Mouse (Mus musculus) embryonic facial prominence, embryonic 13.5 days (tissue): ENCODE results near the gene Utrn. TPM values are rescaled to one million over a fixed set of nuclear protein-coding genes. Genes with fewer than 3 reads are reported as not detected.

Source experiments
- ATAC-seq: fragments of 200-750 bp; cut with Nextera tagmentation; 2 replicates; pipeline ENCODE4 v1.8.0; 2017; ENCODE audit warnings: low read depth; ENCODE audit not compliant: insufficient number of reproducible peaks, insufficient read depth, low FRiP score, low TSS enrichment
- H3K27ac ChIP-seq: fragments of 300-500 bp; sonication (generic); 2 replicates; pipeline ENCODE4 v1.5.1; 2015; ENCODE audit warnings: moderate library complexity, mild to moderate bottlenecking, inconsistent platforms
- H3K27me3 ChIP-seq: fragments of 300-500 bp; sonication (generic); 2 replicates; pipeline ENCODE4 v1.6.1; 2015; ENCODE audit warnings: mild to moderate bottlenecking, inconsistent platforms
- H3K36me3 ChIP-seq: fragments of 300-500 bp; sonication (generic); 2 replicates; pipeline ENCODE4 v1.6.1; 2015; ENCODE audit warnings: mild to moderate bottlenecking, inconsistent platforms
- H3K4me1 ChIP-seq: fragments of 300-500 bp; sonication (generic); 2 replicates; pipeline ENCODE4 v1.6.1; 2015; ENCODE audit warnings: inconsistent platforms
- H3K4me2 ChIP-seq: fragments of 300-500 bp; sonication (generic); 2 replicates; pipeline ENCODE4 v1.6.1; 2015; ENCODE audit warnings: moderate library complexity, mild to moderate bottlenecking, inconsistent platforms
- H3K4me3 ChIP-seq: fragments of 300-500 bp; sonication (generic); 2 replicates; pipeline ENCODE4 v1.5.1; 2015; ENCODE audit warnings: mild to moderate bottlenecking, inconsistent platforms
- H3K9ac ChIP-seq: fragments of 300-500 bp; sonication (generic); 2 replicates; pipeline ENCODE4 v1.6.1; 2015; ENCODE audit warnings: mild to moderate bottlenecking, inconsistent platforms
- H3K9me3 ChIP-seq: fragments of 300-500 bp; sonication (generic); 2 replicates; pipeline ENCODE4 v1.6.1; 2016; ENCODE audit warnings: inconsistent platforms
- WGBS: fragments of 180-500 bp; shearing (Covaris S2); methylation state at CpG from one replicate; pipeline ENCODE4 v1.1.7; 2015; ENCODE audit warnings: mixed read lengths; 5-methylcytosine and 5-hydroxymethylcytosine counted together
- polyA plus RNA-seq: library from polyadenylated mRNA; unstranded; fragments of >200 nt; fragmentation: Nextera tagmentation; extraction: Ambion mirVana; gene quantifications from 2 replicates; pipeline ENCODE4 v1.2.1, GENCODE M21; 2015

The Utrn gene
- polyA plus RNA-seq, 1 experiment from 2014 or later: 101 TPM

DNA sequence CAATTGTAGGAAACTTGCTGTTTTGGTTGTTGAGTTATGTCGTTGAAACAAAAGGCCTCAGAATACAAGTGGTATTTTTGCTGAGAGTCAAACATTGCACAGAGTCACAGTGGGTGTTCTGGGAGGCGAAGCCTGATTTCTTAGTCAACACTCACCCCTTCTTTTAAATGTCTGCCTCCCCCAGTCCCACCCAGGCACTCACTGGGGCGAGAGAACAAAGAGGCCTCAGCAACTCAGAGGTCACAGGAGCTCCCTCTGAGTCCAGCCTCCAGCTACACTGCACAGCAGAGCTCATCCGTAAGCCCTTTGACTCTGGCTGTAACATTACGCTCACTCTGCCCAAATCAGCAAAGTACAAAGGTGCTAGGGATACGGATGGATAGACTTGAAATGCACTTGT, 77.1 kb downstream of the Utrn start:
- H3K4me3 ChIP-seq: no peak overlapping the region
- no peak overlapping the region for H3K4me2 ChIP-seq
- WGBS: 34% methylated on average over 6 of the region's 6 CpGs
- peaks cover 33% of the 10 kb centered on the region for H3K4me1 ChIP-seq
- H3K9ac ChIP-seq: no peak overlapping the region
- H3K9me3 ChIP-seq: no peaks in the 10 kb centered on the region
- peak overlapping the region; percentile 39; the same call in 1 of the 2 replicates for H3K27ac ChIP-seq
- no peak for ATAC-seq
- no peaks in the 10 kb centered on the region for H3K27me3 ChIP-seq
- H3K36me3 ChIP-seq: no peaks in the 10 kb centered on the region

DNA sequence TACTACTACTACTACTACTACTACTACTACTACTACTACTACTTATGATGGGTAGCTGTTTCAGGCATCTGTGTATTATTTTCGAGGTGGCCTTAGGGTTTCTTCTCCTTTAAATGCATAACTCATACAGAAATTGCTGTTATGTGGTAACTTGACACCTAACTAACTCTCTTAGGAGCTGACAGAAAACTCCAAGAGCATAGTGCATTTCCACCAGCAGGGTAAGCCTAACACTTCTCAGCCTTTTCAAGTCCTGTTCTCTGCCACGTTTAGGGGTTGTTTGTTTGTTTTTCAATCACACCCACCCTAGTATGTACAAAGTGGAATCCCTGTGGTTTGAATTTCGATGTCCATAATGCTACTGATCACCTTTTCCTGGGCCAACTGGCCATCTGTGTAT, 78.3 kb downstream of the Utrn start:
- no peaks in the 10 kb centered on the region for H3K9me3 ChIP-seq
- H3K27me3 ChIP-seq: no peaks in the 10 kb centered on the region
- H3K9ac ChIP-seq: no peak overlapping the region
- 56% methylated on average over 3 of the region's 3 CpGs for WGBS
- no peak for ATAC-seq
- no peak overlapping the region for H3K4me3 ChIP-seq
- no peaks in the 10 kb centered on the region for H3K36me3 ChIP-seq
- H3K4me1 ChIP-seq: peaks cover 22% of the 10 kb centered on the region
- H3K4me2 ChIP-seq: no peak overlapping the region
- H3K27ac ChIP-seq: no peak overlapping the region; the same call in 1 of the 2 replicates

DNA sequence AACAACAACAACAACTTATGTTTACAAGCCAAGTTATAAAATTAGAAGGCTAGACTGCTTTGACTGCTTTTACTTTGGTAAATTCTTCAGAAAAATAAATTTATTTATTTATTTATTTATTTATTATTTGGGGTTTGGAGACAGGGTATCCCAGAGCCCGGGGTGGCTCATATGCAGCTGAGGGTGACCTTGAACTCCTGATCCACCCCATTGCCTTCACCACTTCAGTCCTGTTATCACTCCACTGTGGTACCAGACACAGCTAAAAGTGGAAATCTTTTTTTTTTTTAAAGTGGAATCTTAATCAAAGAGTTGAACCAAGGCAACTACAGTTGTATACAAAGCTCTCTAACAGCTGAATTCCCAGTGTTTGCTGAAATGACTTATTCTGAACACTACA, 80.6 kb downstream of the Utrn start:
- 92% methylated on average over 1 of the region's 1 CpGs for WGBS
- no peak overlapping the region for H3K27ac ChIP-seq

DNA sequence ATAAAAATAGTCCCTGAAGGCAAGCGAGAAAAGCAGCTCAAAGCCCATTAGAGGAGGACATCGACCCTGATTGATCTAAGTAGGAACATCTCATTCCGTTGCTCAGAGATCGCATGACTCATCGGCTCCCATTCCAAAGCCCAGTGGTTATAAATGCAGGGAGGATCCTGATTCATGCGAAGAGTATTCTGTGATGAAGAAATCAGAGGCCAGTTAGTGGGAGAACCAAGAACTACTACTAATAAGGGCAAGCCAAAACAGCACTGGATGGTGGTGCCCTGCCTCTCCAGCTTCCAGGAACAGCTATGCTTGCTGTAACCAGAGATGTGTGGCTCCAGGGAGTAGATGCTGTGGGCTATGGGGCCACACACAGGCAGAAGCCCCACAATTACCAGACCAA, 81.2 kb downstream of the Utrn start:
- Histone ChIP-seq H3K36me3 (no peaks in the 10 kb centered on the region), H3K27ac (no peak overlapping the region), H3K4me3 (no peak overlapping the region), H3K4me2 (no peak overlapping the region), H3K4me1 (peaks cover 18% of the 10 kb centered on the region), H3K9ac (no peak overlapping the region), H3K9me3 (no peaks in the 10 kb centered on the region), H3K27me3 (no peaks in the 10 kb centered on the region)
- WGBS: 62% methylated on average over 6 of the region's 6 CpGs
- ATAC-seq: no peak

More for the DNA sequence above, 80.6 kb downstream of the Utrn start:
- H3K27me3 ChIP-seq: no peaks in the 10 kb centered on the region
- H3K36me3 ChIP-seq: no peaks in the 10 kb centered on the region
- H3K4me3 ChIP-seq: no peak overlapping the region
- H3K9me3 ChIP-seq: no peaks in the 10 kb centered on the region
- H3K4me2 ChIP-seq: no peak overlapping the region
- H3K4me1 ChIP-seq: peaks cover 18% of the 10 kb centered on the region
- H3K9ac ChIP-seq: no peak overlapping the region
- no peak for ATAC-seq

DNA sequence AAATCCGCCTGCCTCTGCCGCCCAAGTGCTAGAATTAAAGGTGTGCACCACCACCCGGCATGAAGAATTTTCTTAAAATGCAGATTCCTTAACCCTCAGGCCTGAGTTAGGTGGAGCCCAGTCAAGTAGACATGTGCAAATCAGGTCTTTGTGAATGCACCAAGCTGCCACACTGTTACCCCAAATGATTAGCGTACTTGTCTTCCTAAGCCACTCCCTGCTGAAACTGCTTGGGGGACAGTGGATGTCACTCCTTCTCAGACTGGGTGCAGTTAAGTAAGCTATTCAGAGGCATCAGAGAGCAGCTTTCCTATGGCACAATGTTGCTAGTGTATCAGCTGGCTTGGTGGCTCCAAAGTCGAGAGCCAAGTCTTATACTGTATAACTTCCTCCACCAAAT, 83.9 kb downstream of the Utrn start:
- WGBS: 88% methylated on average over 5 of the region's 5 CpGs
- H3K4me2 ChIP-seq: no peak overlapping the region

DNA sequence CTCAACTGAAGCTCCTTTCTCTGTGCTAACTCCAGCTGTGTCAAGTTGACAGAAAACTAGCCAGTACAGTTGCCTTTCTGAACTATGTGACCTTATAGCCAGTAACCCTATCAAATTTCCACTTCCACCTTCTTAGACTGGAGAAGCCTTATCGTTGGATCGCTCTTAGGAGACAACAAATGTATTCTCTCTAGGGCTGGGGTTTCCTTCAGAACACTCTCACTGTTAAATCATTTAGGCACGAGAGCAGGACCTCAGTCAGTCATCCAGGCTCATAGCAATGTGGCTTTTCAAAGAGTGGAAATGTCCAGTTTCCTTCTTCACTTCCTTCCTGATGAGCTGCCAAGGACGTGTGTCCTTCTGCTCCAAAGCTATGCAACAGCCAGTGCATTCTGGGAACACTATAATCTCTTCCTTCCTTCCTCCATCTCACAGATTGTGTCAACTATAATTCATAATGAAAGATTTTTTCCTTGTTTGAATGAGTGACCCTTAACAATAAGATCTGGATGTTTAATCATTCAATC, 87.7 kb downstream of the Utrn start:
- WGBS: 80% methylated on average over 4 of the region's 4 CpGs
- H3K27me3 ChIP-seq: no peaks in the 10 kb centered on the region
- no peak for ATAC-seq

More for the DNA sequence above, 83.9 kb downstream of the Utrn start:
- H3K9me3 ChIP-seq: no peaks in the 10 kb centered on the region
- H3K4me3 ChIP-seq: no peak overlapping the region
- no peak overlapping the region for H3K27ac ChIP-seq
- peaks cover 4% of the 10 kb centered on the region; the same call in 1 of the 2 replicates for H3K4me1 ChIP-seq
- H3K36me3 ChIP-seq: no peaks in the 10 kb centered on the region
- no peaks in the 10 kb centered on the region for H3K27me3 ChIP-seq
- ATAC-seq: no peak
- H3K9ac ChIP-seq: no peak overlapping the region

DNA sequence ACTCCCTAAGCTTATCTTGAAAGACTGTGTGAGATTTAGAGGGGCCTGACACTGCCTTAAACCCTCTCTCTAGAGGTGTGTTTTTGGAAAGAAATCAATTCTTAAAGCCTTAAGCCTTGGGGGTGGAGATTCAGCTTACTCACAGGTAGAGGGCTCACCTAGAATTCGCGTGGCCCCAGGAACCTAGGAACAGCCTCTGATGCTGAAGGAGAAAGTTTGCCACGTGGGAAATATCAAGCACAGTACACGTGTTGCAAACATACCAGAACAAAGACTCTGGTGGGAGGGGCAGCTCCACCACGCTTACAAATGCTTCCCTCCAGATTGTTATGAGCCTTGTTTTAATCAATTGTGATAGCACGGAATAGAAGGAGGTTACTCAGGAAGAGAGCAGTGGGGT, 96.0 kb downstream of the Utrn start:
- H3K4me2 ChIP-seq: no peak overlapping the region
- no peaks in the 10 kb centered on the region for H3K4me1 ChIP-seq
- no peak overlapping the region for H3K27ac ChIP-seq
- H3K9me3 ChIP-seq: peaks cover 2% of the 10 kb centered on the region; the same call in 1 of the 2 replicates
- no peak for ATAC-seq
- no peaks in the 10 kb centered on the region for H3K36me3 ChIP-seq
- no peaks in the 10 kb centered on the region for H3K27me3 ChIP-seq
- H3K9ac ChIP-seq: no peak overlapping the region
- no peak overlapping the region for H3K4me3 ChIP-seq
- WGBS: 26% methylated on average over 6 of the region's 6 CpGs

More for the DNA sequence above, 87.7 kb downstream of the Utrn start:
- H3K27ac ChIP-seq: no peak overlapping the region
- H3K4me1 ChIP-seq: no peaks in the 10 kb centered on the region
- H3K4me2 ChIP-seq: no peak overlapping the region
- 0 out of 2 replicates have a peak, but pooled peaks cover 5% of the 10 kb centered on the region for H3K36me3 ChIP-seq
- no peak overlapping the region for H3K9ac ChIP-seq
- H3K4me3 ChIP-seq: no peak overlapping the region
- H3K9me3 ChIP-seq: no peaks in the 10 kb centered on the region

DNA sequence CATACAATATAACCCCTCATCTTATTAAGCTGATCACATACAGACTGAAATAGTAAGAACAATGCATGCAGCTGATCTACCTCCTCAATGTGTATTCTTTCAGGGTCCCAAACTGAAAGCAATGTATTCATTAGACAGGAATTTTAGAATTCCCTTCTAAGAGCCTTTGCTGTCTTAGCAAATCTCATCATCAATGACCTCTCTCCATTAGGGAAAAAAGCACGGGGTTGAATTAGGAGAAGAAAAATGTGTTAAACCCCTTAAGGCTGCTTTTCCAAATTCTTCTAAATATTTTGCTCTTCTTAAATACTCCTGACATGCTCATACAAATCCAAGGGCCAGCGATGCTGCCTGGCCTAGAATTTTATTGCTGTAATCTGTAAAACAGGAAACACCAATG, 97.7 kb downstream of the Utrn start:
- no peak overlapping the region for H3K4me3 ChIP-seq
- H3K27me3 ChIP-seq: no peaks in the 10 kb centered on the region
- H3K9me3 ChIP-seq: peaks cover 6% of the 10 kb centered on the region; the same call in 1 of the 2 replicates
- H3K9ac ChIP-seq: no peak overlapping the region
- ATAC-seq: no peak
- 66% methylated on average over 2 of the region's 2 CpGs for WGBS
- no peaks in the 10 kb centered on the region for H3K36me3 ChIP-seq
- H3K27ac ChIP-seq: no peak overlapping the region
- no peaks in the 10 kb centered on the region for H3K4me1 ChIP-seq
- no peak overlapping the region for H3K4me2 ChIP-seq

DNA sequence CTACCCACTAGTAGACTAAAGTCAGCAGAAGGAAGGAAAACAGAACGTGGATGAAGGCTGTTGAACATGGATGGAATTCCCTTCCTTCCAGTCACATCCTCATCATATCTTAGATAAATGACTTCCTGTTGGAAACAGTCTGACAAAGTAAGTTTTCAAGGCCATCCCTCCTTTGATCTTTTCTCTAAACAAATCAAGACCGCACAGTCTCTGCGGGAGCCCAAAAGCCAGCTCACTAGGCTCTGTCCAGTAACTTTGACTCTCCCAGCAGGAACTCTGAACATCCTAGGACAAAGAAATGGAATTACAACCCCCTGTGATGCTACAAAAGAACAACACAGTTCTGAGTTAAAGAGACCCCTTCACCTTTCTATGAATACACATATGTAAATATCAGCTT, 106.5 kb downstream of the Utrn start:
- Histone ChIP-seq H3K4me3 (no peak overlapping the region), H3K36me3 (peaks cover 9% of the 10 kb centered on the region; the same call in 1 of the 2 replicates), H3K4me1 (peaks cover 14% of the 10 kb centered on the region), H3K27me3 (no peaks in the 10 kb centered on the region), H3K27ac (no peak overlapping the region), H3K9ac (no peak overlapping the region), H3K9me3 (0 out of 2 replicates have a peak, but pooled peaks cover 6% of the 10 kb centered on the region), H3K4me2 (no peak overlapping the region)
- 67% methylated on average over 3 of the region's 3 CpGs for WGBS
- ATAC-seq: no peak

DNA sequence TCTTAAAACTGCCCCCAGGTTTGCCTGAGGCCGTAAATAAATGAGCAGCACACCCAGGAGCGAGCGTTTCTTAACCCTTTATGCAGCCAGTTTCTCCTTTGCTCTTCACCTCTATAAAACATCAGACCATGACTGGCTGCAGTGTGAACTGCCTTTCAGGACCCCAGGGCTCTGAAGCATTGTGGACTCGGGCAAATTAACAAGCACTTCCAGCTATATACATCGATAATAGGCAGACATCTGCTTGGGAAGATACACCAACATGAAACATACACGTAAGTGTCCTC, 110.5 kb downstream of the Utrn start:
- no peak for ATAC-seq
- H3K9ac ChIP-seq: no peak overlapping the region
- no peaks in the 10 kb centered on the region for H3K27me3 ChIP-seq
- peaks cover 6% of the 10 kb centered on the region; the same call in 1 of the 2 replicates for H3K36me3 ChIP-seq
- no peak overlapping the region for H3K4me2 ChIP-seq
- H3K4me3 ChIP-seq: no peak overlapping the region
- peaks cover 14% of the 10 kb centered on the region for H3K4me1 ChIP-seq
- H3K9me3 ChIP-seq: no peaks in the 10 kb centered on the region
- WGBS: 49% methylated on average over 6 of the region's 6 CpGs
- H3K27ac ChIP-seq: no peak overlapping the region

DNA sequence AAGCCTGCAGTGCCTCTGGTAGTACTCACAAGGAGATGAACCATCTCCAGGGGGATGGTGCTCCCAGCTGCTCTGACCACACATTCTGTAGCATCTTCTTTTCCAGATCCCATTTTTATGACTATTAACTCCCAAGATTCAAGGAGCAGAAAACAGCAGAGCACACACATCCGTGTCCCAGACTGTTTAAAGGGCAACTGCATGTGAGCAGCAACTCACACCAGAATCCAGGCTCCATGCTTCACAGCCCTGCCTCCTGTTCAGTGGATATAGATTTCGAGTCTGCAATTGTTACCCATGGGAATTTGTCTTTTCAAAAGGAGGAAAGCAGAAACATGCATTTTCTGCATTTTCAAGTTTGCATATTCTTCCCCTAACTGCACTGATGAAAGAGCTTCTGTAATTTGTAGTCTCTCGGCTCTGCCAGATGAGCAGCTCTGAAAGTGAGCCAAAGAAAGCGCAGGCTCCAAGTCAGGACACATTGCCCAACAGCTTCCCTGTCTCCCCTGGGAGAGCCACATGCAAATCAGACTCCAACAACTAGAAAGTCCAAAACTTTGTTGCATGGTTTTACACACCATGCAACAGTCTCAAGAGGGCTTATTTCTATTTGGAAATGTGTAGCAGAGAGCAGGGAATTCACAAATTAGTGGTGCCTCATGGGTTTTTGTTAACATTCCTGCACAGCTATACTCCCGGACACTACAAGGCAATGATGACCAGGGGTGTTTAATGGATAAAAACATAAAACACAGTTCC, 111.0 kb downstream of the Utrn start:
- H3K4me2 ChIP-seq: no peak overlapping the region
- H3K4me1 ChIP-seq: peaks cover 14% of the 10 kb centered on the region
- H3K36me3 ChIP-seq: 0 out of 2 replicates have a peak, but pooled peaks cover under 1% of the 10 kb centered on the region
- H3K9me3 ChIP-seq: no peaks in the 10 kb centered on the region
- peak overlapping the region; percentile 44; the same call in 1 of the 2 replicates for H3K27ac ChIP-seq
- H3K27me3 ChIP-seq: no peaks in the 10 kb centered on the region
- no peak for ATAC-seq
- no peak overlapping the region for H3K4me3 ChIP-seq
- 31% methylated on average over 5 of the region's 5 CpGs for WGBS
- H3K9ac ChIP-seq: no peak overlapping the region

DNA sequence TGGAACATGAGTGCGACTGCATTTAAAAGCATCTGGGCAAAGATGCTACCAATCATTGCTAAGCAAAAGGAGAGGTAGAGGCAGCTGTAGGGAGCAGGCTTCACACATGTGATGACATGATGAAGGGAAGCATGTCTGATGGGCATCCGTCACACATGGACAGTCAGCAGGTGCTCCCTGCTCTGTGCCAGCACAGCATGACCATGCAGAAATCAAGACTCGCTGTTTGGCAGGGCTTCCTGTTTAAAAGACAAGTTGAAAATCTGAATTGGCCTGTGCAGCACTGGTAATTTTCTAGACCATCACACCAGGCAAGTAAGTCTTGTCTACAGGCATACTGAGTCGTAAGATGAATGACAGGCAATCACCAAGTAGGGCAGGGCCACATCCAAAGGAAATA, 112.5 kb downstream of the Utrn start:
- 88% methylated on average over 4 of the region's 4 CpGs for WGBS

More for the DNA sequence above, 112.5 kb downstream of the Utrn start:
- Histone ChIP-seq H3K4me2 (no peak overlapping the region), H3K36me3 (no peaks in the 10 kb centered on the region), H3K4me1 (peaks cover 14% of the 10 kb centered on the region), H3K9ac (no peak overlapping the region), H3K9me3 (no peaks in the 10 kb centered on the region), H3K27me3 (no peaks in the 10 kb centered on the region), H3K27ac (no peak overlapping the region), H3K4me3 (no peak overlapping the region)
- ATAC-seq: no peak
